ENCODE assay signal across 8 mouse cellular contexts in the genomic region with DNA sequence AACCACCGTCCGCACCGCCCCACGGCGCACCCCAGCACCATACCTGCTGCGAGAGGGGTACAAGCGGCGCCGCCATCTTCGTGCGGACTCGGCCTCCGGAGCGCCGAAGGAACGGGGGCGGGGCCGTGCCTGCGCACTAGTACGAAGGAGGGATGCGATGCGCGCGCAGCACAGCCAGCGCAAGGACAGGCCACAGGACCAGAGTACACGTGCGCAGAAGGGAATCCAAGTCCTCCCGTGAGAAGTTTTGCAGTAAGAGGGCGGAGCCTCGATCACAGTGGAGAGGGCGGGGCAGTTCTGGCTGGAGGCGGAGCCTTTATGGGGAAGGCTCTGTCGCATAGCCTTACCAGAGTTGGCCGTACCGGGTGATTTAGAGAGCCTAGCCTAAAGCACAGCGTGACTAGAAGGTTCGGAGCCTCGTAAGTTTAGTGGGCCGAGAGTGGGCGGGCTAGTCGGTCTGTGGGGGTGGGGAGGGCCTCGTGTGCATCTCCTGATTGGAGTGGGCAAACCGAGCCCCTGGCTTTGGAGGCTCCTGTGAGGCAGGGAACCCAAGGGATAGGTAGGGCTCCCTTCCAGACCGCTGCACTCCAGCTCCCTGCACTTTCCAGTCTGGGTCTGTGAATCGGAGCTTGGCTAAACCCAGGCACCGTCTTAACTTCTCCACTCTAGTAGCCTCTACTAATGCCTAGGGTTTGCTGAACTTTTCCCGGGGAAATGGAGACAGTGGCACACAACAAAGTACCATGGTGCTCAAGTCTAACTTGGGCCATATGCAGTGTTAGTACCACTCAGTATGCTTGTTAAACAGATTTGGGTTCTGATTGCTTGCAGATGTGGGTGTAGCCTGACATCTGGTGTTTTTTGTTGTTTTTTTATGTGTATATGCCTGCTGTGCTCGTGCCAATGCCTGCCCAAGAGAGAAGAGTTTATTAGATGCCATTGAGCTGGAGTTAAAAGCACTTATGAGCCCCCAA. TPM values are rescaled to one million over a fixed set of nuclear protein-coding genes. Genes with fewer than 3 reads are reported as not detected.
DNase-seq lines count a peak whose midpoint lies in the region; ATAC-seq lines count a peak whose summit lies in the region.

Eps15l1 (minus strand) TSS at position 99 of the 974 bp plus-strand sequence.

- peak; percentile 98 for ATAC-seq in inflammation-experienced regulatory T-cells, adult 6 months
- ATAC-seq in megakaryocyte-erythroid progenitor cell, adult 5-6 weeks (replicated peaks; ENCODE audit: low FRiP score, low TSS enrichment, poor library complexity, severe bottlenecking): peak; percentile 95

- DNase-seq in adrenal gland, adult (ENCODE audit: inconsistent age in 2 of 2, low spot score in 1 of 2): peak; percentile 99
- DNase-seq in embryo, embryonic 10.5 days (ENCODE audit: low spot score): peak; percentile 99
- peak; percentile 99 for DNase-seq in gastrocnemius, postnatal 14 days
- peak; percentile 98 to 100 for DNase-seq in left cerebral cortex, postnatal 10 days (ENCODE audit: extremely low spot score in 1 of 2, low spot score in 2 of 2)
- DNase-seq in right cerebral cortex, postnatal 25 days: peak; percentile 98
- peak; percentile 97 to 99 for DNase-seq in urinary bladder, postnatal 4 days (ENCODE audit: low spot score in 2 of 2)

- intact Hi-C loops in gastrocnemius, postnatal 14 days (cut with DNase I; ENCODE audit: low total_unique reads): no loop called here
- intact Hi-C loops in left cerebral cortex, postnatal 10 days (cut with DNase I): no loop called here

RNA-seq across cellular contexts. Expression of gene Eps15l1, which starts in this region (rescaled TPM):
- 10 to 100 TPM; 23.2 to 23.4 TPM for total RNA-seq in gastrocnemius, postnatal 14 days (2021)
- polyA plus RNA-seq in inflammation-experienced regulatory T-cells, adult 6 months (2017; shearing (Covaris generic)): 10 to 100 TPM; 45.6 to 60.7 (median 51.1) TPM
- total RNA-seq in left cerebral cortex, postnatal 10 days (2021): 10 to 100 TPM; 69.6 to 72.0 TPM
- total RNA-seq in megakaryocyte-erythroid progenitor cell, adult 5-6 weeks (2014; fragmentation: Nextera tagmentation): 83.6 and 114 TPM in 2 replicates
- total RNA-seq in megakaryocyte-erythroid progenitor cell, adult 5-6 weeks (2017): 28.8 and 37.5 TPM in 2 replicates

Comparison
In these comparisons a context has a peak if more than half of its experiments do, and no peak if none do; other contexts are left out.
1. Peak in every context shown above with its lines: DNase-seq and ATAC-seq.